Mouse (Mus musculus): ENCODE results near the gene Sv2b. TPM values are rescaled to one million over a fixed set of nuclear protein-coding genes. Genes with fewer than 3 reads are reported as not detected.

Gene Sv2b
- polyA plus RNA-seq (2014; fragmentation: Illumina TruSeq; extraction: RNeasy Lipid Tissue Mini Kit (QIAGEN cat#74804); ENCODE audit: low read depth, low replicate concordance), result 1.8 TPM

GRCm38 (mm10) chr7:75308457-75309312 lies at the start of gene Sv2b:
Gene Sv2b (minus strand): TSS chr7:75309262.

Other genes starting within 250 kb of the Sv2b start
- gene Akap13, start 146.3 kb upstream of the Sv2b start, polyA plus RNA-seq (2014; fragmentation: Illumina TruSeq; extraction: RNeasy Lipid Tissue Mini Kit (QIAGEN cat#74804); ENCODE audit: low read depth, low replicate concordance), result 11.0 TPM

All from testis, adult 10 weeks (tissue).